Mouse (Mus musculus) lung, embryonic 14.5 days (tissue): ENCODE results near the gene Usp26. TPM values are rescaled to one million over a fixed set of nuclear protein-coding genes. Genes with fewer than 3 reads are reported as not detected.

Experiments
- ATAC-seq: fragments of 200-750 bp; cut with Nextera tagmentation; 2 replicates; pipeline ENCODE4 v1.8.0; 2017; ENCODE audit warnings: mild to moderate bottlenecking, moderate TSS enrichment, moderate library complexity; ENCODE audit not compliant: insufficient read depth
- DNase-seq: peaks from one replicate; pipeline ENCODE4 v3.0.0-alpha.2; 2015
- H3K27ac ChIP-seq: fragments of 300-500 bp; sonication (generic); 2 replicates; pipeline ENCODE4 v1.5.1; 2014; ENCODE audit warnings: low read depth, mild to moderate bottlenecking, moderate library complexity
- H3K27me3 ChIP-seq: fragments of 300-500 bp; sonication (generic); 2 replicates; pipeline ENCODE4 v1.6.1; 2014; ENCODE audit warnings: low read length, control low read depth; ENCODE audit not compliant: insufficient read depth
- H3K36me3 ChIP-seq: fragments of 300-500 bp; sonication (generic); 2 replicates; pipeline ENCODE4 v1.6.1; 2014; ENCODE audit warnings: control low read depth; ENCODE audit not compliant: insufficient read depth
- H3K4me1 ChIP-seq: fragments of 300-500 bp; sonication (generic); 2 replicates; pipeline ENCODE4 v1.6.1; 2014; ENCODE audit warnings: antibody characterized with exemption, control low read depth; ENCODE audit not compliant: insufficient read depth
- H3K4me2 ChIP-seq: fragments of 300-500 bp; sonication (generic); 2 replicates; pipeline ENCODE4 v1.6.1; 2014; ENCODE audit warnings: mild to moderate bottlenecking
- H3K4me3 ChIP-seq: fragments of 300-500 bp; sonication (generic); 2 replicates; pipeline ENCODE4 v1.5.1; 2014; ENCODE audit warnings: low read depth, low read length
- H3K9ac ChIP-seq: fragments of 300-500 bp; sonication (generic); 2 replicates; pipeline ENCODE4 v1.6.1; 2014
- H3K9me3 ChIP-seq: fragments of 300-500 bp; sonication (generic); 2 replicates; pipeline ENCODE4 v1.6.1; 2016; ENCODE audit warnings: low read depth, low read length, control low read depth
- CTCF ChIP-seq: IDR thresholded peaks from 2 replicates; pipeline ENCODE4 v1.5.1; 2016; ENCODE audit warnings: antibody characterized with exemption, low read depth
- WGBS: fragments of 180-500 bp; shearing (Covaris S2); extraction: QIAGEN DNeasy Blood & Tissue Kit; methylation state at CpG from one replicate; pipeline ENCODE4 v1.1.7; 2014; 5-methylcytosine and 5-hydroxymethylcytosine counted together
- polyA plus RNA-seq: library from polyadenylated mRNA; unstranded; fragments of >200 nt; fragmentation: Nextera tagmentation; extraction: Ambion mirVana; gene quantifications from 2 replicates; pipeline ENCODE4 v1.2.1, GENCODE M21; 2014

Usp26 gene
- not detected in 2 replicates for polyA plus RNA-seq

DNA sequence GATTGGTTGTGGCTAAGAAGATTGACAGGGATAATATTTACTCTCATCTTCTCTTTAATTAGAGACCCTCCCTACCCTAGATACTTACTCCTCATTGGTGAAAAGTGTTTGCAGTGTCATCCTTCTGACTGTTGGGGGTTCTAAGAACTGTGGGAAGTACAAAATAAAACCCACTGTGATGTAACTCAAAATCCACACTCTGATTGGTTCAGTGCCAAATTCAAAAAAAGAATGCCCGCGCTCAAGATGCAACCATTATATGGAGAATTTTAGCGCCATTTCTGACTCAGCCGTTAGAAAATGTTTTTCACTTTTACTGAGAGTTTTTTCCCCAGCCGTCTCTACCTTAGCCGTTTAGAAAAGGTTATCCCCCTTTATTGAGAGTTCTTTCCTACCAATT, at the start of gene Usp26:
Gene Usp26 (minus strand): TSS at position 101 of the 400 bp plus-strand sequence.
- Histone ChIP-seq H3K4me1 (no peaks in the 10 kb centered on the region), H3K4me2 (no peak within 1 kb of the TSS), H3K9ac (no peak within 1 kb of the TSS), H3K4me3 (no peak within 1 kb of the TSS), H3K9me3 (no peaks in the 10 kb centered on the region), H3K36me3 (no peaks in the 10 kb centered on the region), H3K27ac (no peak within 1 kb of the TSS), H3K27me3 (no peaks in the 10 kb centered on the region)
- ATAC-seq (no peak), DNase-seq (no peak)
- 90% methylated on average over 6 of the region's 6 CpGs for WGBS
- no peak for TF ChIP-seq CTCF

- H3K36me3 ChIP-seq = no peaks in the 10 kb centered on the region
- DNase-seq (peak; percentile 46), ATAC-seq (peak; percentile 60; the same call in 1 of the 2 replicates)
- no peaks in the 10 kb centered on the region for H3K4me1 ChIP-seq
- no peak for TF ChIP-seq CTCF
- peak overlapping the region; percentile 71 for H3K27ac ChIP-seq
- H3K4me2 ChIP-seq = no peak overlapping the region
- 16% methylated on average over 3 of the region's 3 CpGs for WGBS
- no peaks in the 10 kb centered on the region for H3K27me3 ChIP-seq
- no peaks in the 10 kb centered on the region for H3K9me3 ChIP-seq
- H3K9ac ChIP-seq = no peak overlapping the region
- H3K4me3 ChIP-seq = no peak overlapping the region
Observed at GRCm38 (mm10) chrX:51814466-51815247, 13.6 kb upstream of the Usp26 start.

- DNase-seq (peak; percentile 61), ATAC-seq (no peak)
- WGBS = 4% methylated on average over 1 of the region's 1 CpGs
- Histone ChIP-seq H3K9ac (no peak overlapping the region), H3K4me3 (no peak overlapping the region), H3K27me3 (no peaks in the 10 kb centered on the region), H3K9me3 (no peaks in the 10 kb centered on the region), H3K27ac (no peak overlapping the region), H3K36me3 (no peaks in the 10 kb centered on the region), H3K4me2 (no peak overlapping the region), H3K4me1 (no peaks in the 10 kb centered on the region)
- TF ChIP-seq CTCF = peak; percentile 49
Observed at GRCm38 (mm10) chrX:51767457-51767856, 33.6 kb downstream of the Usp26 start.

GRCm38 (mm10) chrX:51736450-51736849, 64.6 kb downstream of the Usp26 start:
- Histone ChIP-seq H3K4me2 (no peak overlapping the region), H3K9ac (no peak overlapping the region), H3K27me3 (no peaks in the 10 kb centered on the region), H3K9me3 (no peaks in the 10 kb centered on the region), H3K4me3 (no peak overlapping the region), H3K4me1 (no peaks in the 10 kb centered on the region), H3K36me3 (no peaks in the 10 kb centered on the region), H3K27ac (no peak overlapping the region)
- TF ChIP-seq CTCF = peak; percentile 84
- ATAC-seq (no peak), DNase-seq (peak; percentile 87)
- WGBS = 59% methylated on average over 2 of the region's 2 CpGs

GRCm38 (mm10) chrX:51714086-51714745, 86.8 kb downstream of the Usp26 start:
- H3K4me3 ChIP-seq = no peak overlapping the region
- no peaks in the 10 kb centered on the region for H3K27me3 ChIP-seq
- H3K36me3 ChIP-seq = no peaks in the 10 kb centered on the region
- H3K9ac ChIP-seq = no peak overlapping the region
- peak; percentile 21 for DNase-seq
- H3K9me3 ChIP-seq = no peaks in the 10 kb centered on the region
- ATAC-seq = no peak
- H3K4me2 ChIP-seq = no peak overlapping the region
- TF ChIP-seq CTCF = no peak
- no peaks in the 10 kb centered on the region for H3K4me1 ChIP-seq
- H3K27ac ChIP-seq = no peak overlapping the region
- WGBS = 28% methylated on average over 8 of the region's 8 CpGs

- Histone ChIP-seq H3K4me2 (no peak overlapping the region), H3K9me3 (no peaks in the 10 kb centered on the region), H3K36me3 (no peaks in the 10 kb centered on the region), H3K9ac (no peak overlapping the region), H3K27ac (no peak overlapping the region), H3K4me3 (no peak overlapping the region), H3K27me3 (no peaks in the 10 kb centered on the region), H3K4me1 (no peaks in the 10 kb centered on the region)
- ATAC-seq (no peak), DNase-seq (no peak)
- WGBS = 56% methylated on average over 1 of the region's 1 CpGs
- TF ChIP-seq CTCF = no peak
Observed at GRCm38 (mm10) chrX:51712996-51713395, 88.0 kb downstream of the Usp26 start.

Other genes starting within 250 kb of the Usp26 start
- 17.1 and 17.5 TPM in 2 replicates for gene Hs6st2, start 119.4 kb downstream of the Usp26 start, polyA plus RNA-seq
- not detected in 2 replicates for gene 1700080O16Rik, start 171.5 kb upstream of the Usp26 start, polyA plus RNA-seq